Mouse (Mus musculus) cerebellum, postnatal 10 days (tissue): ENCODE results near the gene Sctr.

ENCODE experiments used
- DNase-seq, 2 experiments: peaks; one replicate each; pipeline ENCODE4 v3.0.0; 2021; ENCODE audit warnings: mixed read lengths in 2 of 2

Sctr gene

GRCm38 (mm10) chr1:120111766-120112165 lies 105.1 kb downstream of the Sctr start:
- no peak for DNase-seq

DNA sequence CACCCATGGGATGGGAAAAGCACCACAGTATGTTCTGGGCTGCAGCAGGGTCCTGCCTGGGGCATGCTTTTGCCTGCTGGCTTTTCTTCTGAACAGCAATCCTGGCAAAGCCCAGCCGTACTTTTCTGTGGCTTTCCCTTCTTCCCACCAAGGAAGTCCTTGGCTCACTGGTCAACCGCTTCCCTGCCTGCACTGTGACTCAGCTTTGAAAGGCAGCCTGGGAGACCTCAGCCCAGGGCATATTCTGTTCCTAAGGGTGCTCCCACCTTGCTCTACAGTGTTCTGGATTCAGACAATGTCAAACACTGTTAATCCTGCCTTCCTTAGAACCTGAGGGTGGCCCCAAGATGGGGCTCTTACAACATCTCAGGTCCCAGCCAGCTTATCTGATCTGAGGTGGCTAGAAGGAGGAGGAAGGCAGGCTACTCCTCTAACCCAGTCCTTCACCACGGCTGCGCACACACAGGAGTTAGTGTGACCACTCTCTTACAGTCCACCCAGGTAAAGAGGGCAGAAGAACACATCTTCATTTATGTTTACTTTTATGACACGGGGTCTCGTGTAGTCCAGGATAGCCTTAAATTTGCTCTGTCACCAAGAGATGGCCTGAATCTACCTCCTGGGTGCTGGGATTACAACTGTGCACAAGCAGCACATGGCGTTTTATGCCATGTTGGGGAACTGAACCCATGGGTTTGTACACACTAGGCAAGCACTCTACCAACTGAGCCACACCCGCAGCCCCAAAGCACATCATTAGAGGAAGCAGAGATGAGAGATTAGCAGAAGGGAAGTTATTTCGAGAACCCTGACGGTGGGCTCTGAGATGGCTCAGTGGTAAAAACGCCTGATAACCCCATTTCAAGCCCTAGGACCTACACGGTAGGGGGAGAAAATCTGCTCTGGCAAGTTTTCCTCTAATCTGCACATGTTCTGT lies 105.8 kb downstream of the Sctr start:
- no peak for DNase-seq
